Mouse (Mus musculus): ENCODE results near the gene Vmn1r226.

The Vmn1r226 gene

DNA sequence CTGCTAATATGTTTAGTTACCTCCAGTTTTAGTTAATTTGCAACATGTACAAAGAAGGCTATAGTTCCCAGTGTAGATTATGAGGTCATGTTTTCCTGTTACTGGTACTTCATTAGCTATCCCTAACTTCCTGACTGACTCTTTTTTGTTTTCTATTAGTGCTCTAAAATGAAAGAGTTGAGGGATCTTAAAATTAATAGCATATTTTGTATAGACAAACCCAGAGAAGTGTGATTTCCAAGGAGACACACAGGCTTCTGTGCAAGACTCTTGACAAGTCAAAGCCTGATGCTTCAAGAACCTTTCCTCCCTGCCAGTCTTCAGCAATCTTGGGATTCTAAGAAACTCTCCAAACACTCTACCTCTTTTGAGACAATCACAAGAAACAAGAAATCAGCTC, at the start of gene Vmn1r226:
Gene Vmn1r226, plus strand, starts transcription at position 301 of the 400 bp plus-strand sequence.
- in situ Hi-C loops (cut with MboI, MseI) = no loop called here

DNA sequence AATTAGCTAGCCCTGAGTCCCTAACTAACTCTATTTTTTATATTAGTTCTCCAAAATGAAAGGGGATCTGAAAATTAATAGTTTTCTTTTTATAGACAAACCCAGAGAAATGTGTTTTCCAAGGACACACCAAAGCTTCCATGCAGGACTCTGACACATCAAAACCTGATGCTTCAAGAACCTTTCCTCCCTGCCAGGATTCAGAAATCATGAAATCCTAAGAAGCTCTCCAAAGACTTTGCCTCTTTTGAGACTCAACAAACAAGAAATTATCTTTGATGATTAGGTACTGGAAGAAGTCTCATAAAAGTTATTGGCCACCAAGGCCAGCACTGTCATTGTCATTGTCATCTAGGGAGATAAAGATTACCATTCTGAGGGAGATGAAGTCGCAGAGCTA, 46.9 kb downstream of the Vmn1r226 start, which contains the start of gene Vmn1r227:
Gene Vmn1r227, plus strand, starts transcription at position 301 of the 400 bp plus-strand sequence.
- in situ Hi-C loops (cut with MboI, MseI) = no loop called here
